Mouse (Mus musculus) brain, embryonic 14.5 days (tissue): Measurements from ENCODE around the gene Pole. TPM values are rescaled to one million over a fixed set of nuclear protein-coding genes. Genes with fewer than 3 reads are reported as not detected.
A peak's percentile ranks its signal among the peaks of the same experiment; 100 is the strongest.

Experiments
- DNase-seq: peaks from one replicate; pipeline ENCODE4 v3.0.0-alpha.2; 2011; ENCODE audit warnings: low read depth
- CTCF ChIP-seq: fragments of 200-500 bp; IDR thresholded peaks from 2 replicates; pipeline ENCODE4 v1.5.1; 2012; ENCODE audit warnings: inconsistent platforms, mild to moderate bottlenecking, moderate library complexity, borderline replicate concordance; ENCODE audit not compliant: insufficient read depth, insufficient read length; ENCODE audit errors: extremely low read depth
- POLR2A ChIP-seq: fragments of 200-500 bp; IDR thresholded peaks from 2 replicates; pipeline ENCODE4 v1.6.1; 2012; ENCODE audit warnings: mild to moderate bottlenecking, inconsistent platforms, borderline replicate concordance; ENCODE audit not compliant: poor library complexity, insufficient read depth, insufficient read length, severe bottlenecking; ENCODE audit errors: extremely low read depth
- polyA plus RNA-seq: library from polyadenylated mRNA; depleted of rRNA; stranded (reverse); fragments of >200 nt; gene quantifications from 2 replicates; pipeline ENCODE4 v1.2.3, GENCODE M21; 2012

The Pole gene
- polyA plus RNA-seq, 1 experiment = 15.8 TPM

GRCm38 (mm10) chr5:110286446-110287083, 459 bp downstream of the Pole start:
- TF ChIP-seq POLR2A (no peak), CTCF (no peak)
- DNase-seq = no peak

DNA sequence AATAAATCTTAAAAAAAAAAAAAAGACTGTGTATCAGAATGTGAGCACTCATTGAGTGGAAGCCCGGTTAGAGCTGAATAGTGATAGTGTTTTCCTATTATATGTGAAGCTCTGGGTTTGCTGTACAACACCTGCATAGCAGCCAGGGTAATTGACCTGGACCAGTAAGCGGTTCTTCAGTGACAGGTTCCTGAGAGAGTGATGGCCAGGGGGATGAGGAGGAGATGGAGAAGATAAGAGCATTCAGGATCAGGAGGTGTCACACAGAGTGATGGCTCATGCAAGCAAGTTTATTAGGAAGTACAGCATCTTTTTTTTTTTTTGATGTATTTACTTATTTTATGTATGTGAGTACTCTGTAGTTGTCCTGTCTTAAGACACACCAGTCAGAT, 974 bp downstream of the Pole start:
- TF ChIP-seq POLR2A (no peak), CTCF (no peak)
- no peak for DNase-seq

DNA sequence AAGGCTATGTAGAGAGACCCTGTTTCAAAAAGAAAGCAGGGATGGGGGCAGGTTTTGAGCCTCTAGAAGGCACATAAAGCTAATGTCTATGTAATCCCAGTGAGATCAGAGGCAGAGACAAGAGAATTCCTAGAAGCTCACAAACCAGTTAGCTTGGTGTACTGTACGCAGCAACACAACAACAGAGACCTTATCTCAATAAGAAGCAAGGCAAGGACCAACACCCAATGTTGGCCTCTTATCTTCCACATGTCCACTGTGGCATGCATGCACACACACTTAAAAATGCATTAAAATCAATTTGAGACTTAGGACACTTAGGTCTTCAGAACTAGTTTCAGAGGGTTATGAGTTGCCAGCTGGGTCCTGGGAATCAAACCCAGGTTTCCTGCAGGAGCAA, 5.5 kb downstream of the Pole start:
- DNase-seq = no peak
- TF ChIP-seq CTCF (no peak), POLR2A (no peak)

- TF ChIP-seq POLR2A (no peak), CTCF (no peak)
- no peak for DNase-seq
These were observed 10.5 kb downstream of the Pole start for GRCm38 (mm10) chr5:110296637-110297036.

DNA sequence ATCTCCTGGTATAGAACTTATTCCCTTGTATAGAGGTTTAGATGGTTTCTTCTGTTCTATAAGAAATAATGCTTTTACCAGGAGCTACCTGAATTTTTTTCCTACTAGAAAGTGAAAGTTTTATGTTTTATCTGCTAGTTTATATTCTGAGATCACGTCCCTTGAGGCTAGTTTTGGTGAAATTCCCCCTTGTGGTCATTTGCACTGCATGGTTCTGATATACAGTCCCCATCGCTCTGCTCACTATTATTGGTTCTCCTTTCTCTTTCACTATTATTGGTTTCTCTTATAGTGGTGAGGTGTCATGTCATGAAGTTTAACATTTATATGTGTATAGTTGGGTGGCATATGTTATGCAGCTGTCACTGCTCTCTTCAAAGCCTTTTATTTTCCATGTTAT, 14.5 kb downstream of the Pole start:
- DNase-seq = no peak
- no peak for TF ChIP-seq POLR2A
- TF ChIP-seq CTCF = no peak

DNA sequence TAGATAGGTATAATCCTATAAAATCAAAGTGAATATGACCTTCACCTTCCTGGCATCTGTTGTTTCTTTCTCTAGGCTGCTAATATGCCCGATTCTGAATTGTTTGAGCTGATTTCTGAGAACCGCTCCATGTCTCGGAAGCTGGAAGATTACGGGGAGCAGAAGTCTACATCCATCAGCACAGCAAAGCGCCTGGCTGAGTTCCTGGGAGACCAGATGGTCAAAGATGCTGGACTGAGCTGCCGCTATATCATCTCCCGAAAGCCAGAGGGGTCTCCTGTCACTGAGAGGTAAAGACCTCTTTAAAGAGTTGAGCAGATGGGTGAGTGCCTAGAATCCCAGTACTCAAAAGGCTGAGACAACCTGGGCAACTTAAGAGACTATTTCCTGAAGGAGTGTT, 22.8 kb downstream of the Pole start:
- no peak for DNase-seq
- TF ChIP-seq CTCF (no peak), POLR2A (no peak)

- TF ChIP-seq POLR2A = no peak
- no peak for TF ChIP-seq CTCF
- DNase-seq = no peak
These were observed 27.0 kb downstream of the Pole start for GRCm38 (mm10) chr5:110313127-110313526.

GRCm38 (mm10) chr5:110330508-110330907, 44.4 kb downstream of the Pole start:
- TF ChIP-seq CTCF = no peak
- no peak for TF ChIP-seq POLR2A
- DNase-seq = no peak

DNA sequence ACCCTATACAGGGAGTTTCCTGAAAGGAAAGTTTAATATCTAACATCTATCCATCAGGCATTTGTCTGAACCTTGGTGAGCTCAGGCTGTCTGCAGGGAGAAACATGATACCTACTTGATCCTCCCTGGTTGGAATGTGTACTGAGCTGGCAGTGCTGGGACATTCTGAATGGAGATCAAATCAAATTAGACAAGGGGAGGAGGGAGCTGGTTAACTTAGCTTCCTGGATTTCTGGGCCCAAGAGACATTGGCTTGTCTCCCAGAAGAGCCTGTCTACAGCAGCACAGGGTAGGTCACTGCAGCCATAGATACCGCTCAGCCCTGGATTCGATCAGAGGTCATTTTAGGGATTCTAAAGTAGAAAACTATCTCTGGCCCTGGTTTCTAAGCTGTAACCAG, 52.7 kb downstream of the Pole start:
- no peak for DNase-seq
- TF ChIP-seq CTCF (no peak), POLR2A (no peak)

GRCm38 (mm10) chr5:110342648-110343284, 56.7 kb downstream of the Pole start, which contains the start of gene P2rx2:
P2rx2 (minus strand) TSS chr5:110343212.
- DNase-seq = peak; percentile 54
- TF ChIP-seq POLR2A (no peak), CTCF (no peak)

DNA sequence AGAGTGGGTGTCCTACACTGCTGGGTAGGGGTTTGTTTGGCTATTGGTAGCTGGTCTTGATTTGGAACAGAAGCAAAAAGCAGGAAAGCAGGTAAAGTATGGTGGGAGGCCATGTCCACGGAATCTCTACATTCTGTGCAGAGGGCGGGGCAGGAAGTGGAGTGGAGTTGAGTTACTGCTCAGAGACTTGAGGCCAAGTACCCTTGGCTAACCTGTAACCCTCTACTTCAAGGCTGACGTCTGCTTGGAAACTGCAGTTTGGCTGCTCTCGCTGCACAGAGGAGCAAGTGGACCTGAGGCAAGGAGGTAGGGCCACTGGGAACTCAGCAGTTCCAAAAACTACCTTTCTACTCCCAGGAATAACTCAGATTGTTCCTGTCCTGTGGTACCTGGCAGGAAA, 58.4 kb downstream of the Pole start, which contains the start of gene Lrcol1:
TSS of gene Lrcol1 (plus strand) at position 207 of the 400 bp plus-strand sequence.
- TF ChIP-seq POLR2A = no peak
- no peak for TF ChIP-seq CTCF
- no peak for DNase-seq

GRCm38 (mm10) chr5:110345553-110345952, 59.4 kb downstream of the Pole start:
- DNase-seq = no peak
- TF ChIP-seq POLR2A (no peak), CTCF (no peak)

- TF ChIP-seq CTCF (no peak), POLR2A (no peak)
- DNase-seq = no peak
These were observed 60.9 kb downstream of the Pole start for GRCm38 (mm10) chr5:110347006-110347405.
